Mouse (Mus musculus): ENCODE results near the gene H2-M10.2. TPM values are rescaled to one million over a fixed set of nuclear protein-coding genes. Genes with fewer than 3 reads are reported as not detected.
A peak's percentile ranks its signal among the peaks of the same experiment; 100 is the strongest.
"Not testable (repeated sequence)": the region's sequence is repeated elsewhere in the genome, so short reads cannot be mapped to it uniquely, and the experiment has no call there.

The H2-M10.2 gene
- not detected for total RNA-seq (2021)

DNA sequence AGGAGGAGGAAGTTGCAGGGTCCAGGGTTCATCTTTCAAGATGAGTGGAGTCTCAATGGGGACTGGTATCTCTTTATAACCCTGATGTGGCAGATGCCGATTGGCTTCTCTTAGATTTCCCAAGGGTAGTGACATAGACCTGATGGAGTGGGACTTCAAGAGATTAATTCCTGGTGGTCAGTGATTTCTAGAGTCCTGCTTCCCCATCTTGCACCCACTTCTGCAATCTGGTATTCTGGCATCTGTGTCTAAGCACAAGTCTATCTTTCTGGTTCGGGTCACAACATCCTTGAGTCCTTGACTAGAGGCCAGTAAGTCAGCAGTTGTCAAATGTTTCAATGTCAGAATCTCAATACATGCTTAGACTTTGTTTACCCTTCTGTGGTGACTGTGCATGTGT is at the start of gene H2-M10.2:
Gene H2-M10.2, minus strand, starts transcription at position 101 of the 400 bp plus-strand sequence.
- intact Hi-C loops (cut with DNase I) = no loop called here
- no peak for DNase-seq

DNA sequence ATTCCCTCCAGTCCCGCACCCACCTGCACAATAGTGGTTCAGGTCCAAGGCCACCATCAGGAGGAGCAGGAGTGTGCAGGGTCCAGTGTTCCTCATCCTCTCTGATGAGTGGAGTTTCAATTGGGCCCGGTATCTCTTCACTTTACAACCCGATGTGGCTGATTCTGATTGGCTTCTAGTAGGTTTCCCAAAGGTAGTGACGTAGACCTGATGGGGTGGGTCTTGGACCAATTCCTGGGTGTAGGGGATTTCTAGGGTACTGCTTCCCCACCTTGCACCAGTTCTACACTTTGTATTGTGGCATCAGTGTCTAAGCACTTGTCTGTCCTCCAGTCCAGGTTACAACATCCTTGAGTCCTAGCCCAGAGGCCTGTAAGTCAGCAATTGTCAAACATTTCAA is 39.8 kb upstream of the H2-M10.2 start, which contains the start of gene H2-M10.1:
Gene H2-M10.1, minus strand, starts transcription at position 101 of the 400 bp plus-strand sequence.
- intact Hi-C loops (cut with DNase I) = no loop called here
- no peak for DNase-seq

DNA sequence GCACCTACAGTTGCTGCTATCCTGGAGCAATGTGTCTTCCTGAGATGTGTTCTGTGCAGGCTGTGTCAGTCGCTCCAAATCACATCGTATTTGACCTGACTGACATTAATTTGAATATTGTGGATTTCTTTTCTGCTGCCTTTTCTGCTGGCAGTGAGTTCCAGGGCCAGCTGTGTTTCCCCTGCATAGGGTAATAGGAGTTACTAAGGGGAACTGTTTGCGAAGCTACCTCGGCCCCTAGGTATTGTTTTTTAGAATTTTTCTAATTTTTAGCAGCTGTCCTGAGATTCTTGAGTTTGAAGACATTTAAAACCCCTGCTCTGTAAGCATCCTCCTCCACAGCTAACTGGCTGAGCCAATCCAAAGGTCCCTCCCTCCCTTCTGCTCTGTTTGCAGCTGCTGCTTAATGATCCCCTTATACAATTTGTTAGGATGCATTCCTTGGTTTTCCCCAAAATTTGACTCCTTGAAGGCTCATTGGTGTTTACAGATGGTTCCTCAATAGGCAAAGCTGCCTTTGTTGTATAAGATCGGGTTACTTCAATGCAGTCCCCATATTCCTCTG is 29.5 kb upstream of the H2-M10.2 start:
- intact Hi-C loops (cut with DNase I) = no loop called here
- DNase-seq = no peak

DNA sequence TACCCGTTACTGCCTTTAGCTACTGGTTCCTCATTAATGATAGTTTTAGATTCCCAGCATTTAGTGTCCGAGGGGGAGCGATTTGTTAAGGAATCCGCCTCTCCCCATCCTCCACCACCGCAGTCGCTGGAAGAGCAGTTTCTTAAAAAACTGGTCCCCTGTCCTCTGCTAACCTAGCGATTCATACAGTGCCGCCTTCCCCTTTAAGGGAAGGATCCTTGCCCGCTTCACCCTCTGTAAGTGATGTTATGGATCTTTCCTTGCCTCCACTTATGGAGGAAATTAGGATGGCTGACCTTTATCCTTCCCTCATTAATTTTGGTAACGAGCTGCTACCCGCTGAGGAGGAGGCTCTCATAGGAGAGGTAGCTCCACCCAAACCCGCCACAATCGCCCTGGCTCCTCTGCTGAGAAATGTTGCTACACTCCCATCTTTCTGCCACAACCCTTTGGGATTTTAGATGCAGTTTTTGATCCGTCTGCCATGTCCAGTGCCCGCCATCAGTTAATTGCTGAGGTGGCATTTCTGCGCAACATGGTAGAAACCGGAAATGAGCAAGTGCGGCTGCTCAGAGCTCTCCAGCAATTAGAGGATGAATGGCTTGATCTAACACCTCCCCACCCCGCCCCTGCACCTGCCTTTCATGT is 28.9 kb upstream of the H2-M10.2 start:
- peak; percentile 71 for DNase-seq
- intact Hi-C loops (cut with DNase I) = no loop called here

DNA sequence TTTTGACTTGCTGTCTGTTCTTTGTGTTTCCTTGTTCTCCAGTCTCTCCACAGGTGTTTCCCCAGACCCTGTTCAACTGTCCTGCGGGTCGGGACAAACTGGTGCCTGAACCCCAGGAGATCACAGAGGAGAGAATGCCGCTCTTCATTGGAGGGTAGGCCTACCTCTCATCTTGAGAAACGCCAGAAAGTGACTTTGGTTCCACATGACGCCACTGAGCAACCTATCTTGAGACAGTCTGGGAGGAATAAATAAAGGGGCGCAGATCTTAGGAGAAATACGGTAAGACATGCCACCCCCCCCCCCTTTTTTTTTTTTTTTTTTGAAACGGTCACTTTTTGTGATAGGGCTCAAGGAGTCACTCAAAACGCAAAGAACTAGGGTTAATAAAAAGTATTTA is 28.2 kb upstream of the H2-M10.2 start:
- no peak for DNase-seq
- intact Hi-C loops (cut with DNase I) = no loop called here

DNA sequence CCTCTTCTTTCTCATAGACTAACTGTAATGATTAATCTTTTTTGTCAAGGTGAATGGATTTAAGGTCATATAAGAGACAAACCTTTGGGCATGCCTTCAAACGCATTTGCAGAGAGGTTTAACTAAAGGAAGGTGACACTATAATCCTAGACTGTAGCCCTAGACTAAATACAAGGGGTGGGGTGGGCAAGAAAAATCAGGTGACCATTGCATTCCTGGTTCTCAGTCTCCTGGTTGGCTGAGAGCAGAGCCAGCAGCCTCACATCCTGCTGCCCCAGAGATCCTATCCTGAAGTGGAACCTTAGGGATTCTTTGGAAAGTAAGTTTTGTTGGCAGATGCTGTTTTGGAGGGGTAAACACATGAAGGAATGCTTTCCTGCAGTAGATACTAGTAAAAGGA is 23.0 kb upstream of the H2-M10.2 start:
- DNase-seq = no peak
- intact Hi-C loops (cut with DNase I) = no loop called here

DNA sequence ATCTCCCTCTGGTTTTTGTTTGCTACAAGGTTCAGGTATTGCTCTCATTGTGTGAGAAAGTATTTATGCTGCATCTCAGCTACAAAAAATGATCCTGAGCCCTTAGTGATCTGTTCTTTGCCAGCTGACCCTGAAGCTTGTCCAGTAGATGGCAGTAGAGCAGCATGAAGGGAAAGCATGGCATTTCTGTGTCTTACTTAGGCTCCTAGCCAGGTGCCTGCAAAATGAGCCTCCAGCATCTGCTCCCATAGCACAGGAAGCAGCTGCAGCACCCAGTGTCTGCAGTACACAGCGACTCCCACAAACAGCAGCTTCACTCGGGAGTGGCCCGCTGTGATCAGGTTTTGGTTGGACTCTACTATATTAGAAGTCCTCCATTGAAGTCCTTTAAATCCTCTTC is 22.6 kb upstream of the H2-M10.2 start:
- intact Hi-C loops (cut with DNase I) = not testable (repeated sequence)
- DNase-seq = peak; percentile 80

DNA sequence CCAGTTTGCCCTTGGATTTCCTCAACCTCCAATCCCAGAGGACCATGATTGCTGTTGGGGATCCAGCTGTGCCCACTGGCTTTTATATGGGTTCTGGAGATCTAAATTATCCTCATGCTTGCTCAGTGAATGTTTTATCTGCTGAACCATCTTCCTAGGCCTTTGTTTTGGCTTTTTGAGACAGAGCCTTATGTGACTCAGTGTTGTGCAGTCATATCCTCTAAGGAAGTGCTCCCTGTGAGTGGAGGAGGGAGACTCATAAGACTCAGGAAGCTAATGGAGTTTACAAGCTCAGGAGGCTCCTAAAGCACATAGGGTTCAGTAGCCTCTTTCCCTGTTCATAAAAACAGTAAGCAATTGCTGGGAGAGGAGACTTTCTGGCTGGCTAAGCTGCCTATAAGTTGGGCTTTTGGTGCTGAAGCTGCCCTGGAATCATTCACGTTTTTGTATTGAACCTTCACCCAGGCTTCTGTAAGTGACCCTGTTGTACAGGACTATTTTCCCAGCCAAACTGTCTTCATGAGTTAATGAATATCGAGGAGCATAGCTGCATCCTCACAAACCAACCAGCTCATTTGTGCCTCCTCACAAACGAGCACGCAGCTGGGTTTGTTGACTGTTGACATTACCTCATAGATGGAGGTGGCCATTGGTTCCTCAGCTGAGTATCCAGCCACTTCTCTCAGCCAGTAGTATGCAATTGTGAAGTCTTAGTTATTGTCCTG is 4.6 kb downstream of the H2-M10.2 start:
- no peak for DNase-seq
- intact Hi-C loops (cut with DNase I) = no loop called here

DNA sequence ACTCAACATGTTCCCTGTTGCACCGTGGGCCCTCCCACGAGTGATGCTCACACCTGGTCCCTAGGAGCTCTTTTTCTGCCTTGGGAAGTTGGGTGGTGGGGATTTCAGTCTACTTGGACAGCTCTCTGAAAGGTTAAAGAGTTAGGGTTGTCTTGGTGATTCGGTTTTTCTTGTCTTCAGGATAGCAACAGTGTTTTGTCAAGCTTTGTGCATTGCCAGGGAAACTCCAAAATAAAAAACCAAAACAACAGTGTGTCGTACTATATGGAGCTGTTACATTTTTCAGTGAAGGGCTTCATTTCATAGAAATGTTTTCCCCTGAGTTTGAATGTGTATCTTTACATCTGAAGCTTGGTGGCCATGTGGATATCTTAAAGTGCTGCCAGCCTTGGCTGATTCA is 11.5 kb downstream of the H2-M10.2 start:
- intact Hi-C loops (cut with DNase I) = no loop called here
- DNase-seq = no peak

DNA sequence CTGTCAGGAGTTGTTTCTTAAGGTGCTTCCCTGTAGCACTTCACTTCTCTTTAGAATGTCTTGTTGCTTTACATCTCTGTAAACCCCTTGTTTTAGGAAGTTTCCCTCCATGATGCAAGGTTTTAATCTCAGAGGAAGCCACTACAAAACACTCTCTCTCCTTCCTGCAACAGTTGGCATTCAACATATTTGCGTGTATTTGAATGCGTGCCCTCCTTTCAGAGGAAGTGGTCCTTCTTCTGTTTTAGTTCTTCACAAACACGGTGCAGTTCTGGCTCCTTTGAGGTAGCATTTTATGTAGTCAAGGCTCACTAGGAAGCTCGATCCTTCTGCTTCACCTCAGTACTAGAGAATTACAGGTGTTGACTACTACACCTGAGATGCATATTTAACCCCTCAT is 12.5 kb downstream of the H2-M10.2 start:
- no peak for DNase-seq
- intact Hi-C loops (cut with DNase I) = no loop called here

DNA sequence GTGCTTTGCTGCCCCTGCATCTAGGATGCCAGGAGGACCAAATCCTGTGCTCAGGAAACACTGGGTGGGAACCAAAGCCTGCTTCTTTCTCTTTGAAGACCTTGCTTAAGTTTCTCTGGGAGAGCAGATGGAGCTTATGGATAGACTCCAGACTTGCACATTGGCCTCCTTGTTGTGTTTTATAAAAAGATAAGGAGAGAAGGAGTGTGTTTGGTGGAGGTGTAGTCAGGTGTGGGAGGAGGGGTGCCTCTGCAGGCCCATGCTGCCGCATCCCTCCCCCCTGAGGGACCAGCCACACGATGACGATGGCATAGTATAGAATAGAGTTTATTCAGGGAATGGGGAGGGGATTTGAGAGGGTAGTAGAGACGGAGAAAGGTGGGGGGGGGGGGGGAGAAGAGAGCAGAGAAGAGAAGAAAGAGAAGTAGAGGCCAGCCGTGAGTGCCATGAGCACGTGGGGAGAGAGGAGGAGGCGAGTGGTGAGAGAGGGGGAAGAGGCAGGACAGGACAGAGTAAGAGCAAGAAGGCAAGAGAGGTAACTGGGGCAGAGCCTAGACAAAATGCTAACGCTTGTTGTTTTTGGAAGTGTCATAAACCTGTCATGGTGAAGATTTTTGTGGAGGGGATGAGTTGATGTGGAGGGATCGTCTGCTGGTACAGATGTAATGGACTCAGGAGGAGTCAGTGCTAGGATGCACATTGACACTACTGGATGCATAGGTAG is 13.5 kb downstream of the H2-M10.2 start:
- DNase-seq = no peak
- intact Hi-C loops (cut with DNase I) = no loop called here

DNA sequence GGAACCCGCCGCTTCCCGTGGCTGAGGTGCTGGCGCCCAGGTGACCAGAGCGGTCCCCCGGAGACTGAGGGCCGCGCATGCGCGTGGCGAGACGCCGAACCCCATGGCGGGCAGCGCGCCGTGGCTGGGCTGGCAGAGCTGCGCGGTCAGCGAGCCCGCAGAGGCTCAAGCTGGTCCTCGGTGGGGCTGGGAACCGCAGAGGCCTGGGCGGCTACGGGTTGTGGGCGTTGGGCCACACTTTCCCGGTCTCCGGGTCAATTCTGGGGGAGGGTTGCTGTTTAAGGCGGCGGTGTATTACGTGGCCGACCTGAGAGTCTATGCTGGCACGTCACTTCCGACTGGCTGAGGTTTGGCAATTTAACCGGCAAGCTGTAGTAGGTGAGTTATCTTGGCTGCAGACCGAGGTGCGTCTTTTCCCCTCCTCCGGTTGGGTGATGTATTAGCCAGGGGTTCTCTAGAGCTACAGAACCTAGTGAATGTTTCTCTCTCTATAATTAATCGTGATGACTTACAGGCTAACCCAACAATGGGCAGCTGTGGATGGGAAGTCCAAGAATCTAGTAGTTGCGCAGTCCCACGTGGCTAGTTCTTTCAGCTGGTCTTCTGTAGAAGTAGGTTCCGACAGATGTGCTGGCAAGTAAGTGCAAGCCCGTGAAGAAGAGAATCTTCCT is 14.6 kb downstream of the H2-M10.2 start, which contains the start of gene Trim39:
Gene Trim39, minus strand, starts transcription at position 662 of the 671 bp plus-strand sequence.
- DNase-seq = no peak
- intact Hi-C loops (cut with DNase I) = no loop called here

DNA sequence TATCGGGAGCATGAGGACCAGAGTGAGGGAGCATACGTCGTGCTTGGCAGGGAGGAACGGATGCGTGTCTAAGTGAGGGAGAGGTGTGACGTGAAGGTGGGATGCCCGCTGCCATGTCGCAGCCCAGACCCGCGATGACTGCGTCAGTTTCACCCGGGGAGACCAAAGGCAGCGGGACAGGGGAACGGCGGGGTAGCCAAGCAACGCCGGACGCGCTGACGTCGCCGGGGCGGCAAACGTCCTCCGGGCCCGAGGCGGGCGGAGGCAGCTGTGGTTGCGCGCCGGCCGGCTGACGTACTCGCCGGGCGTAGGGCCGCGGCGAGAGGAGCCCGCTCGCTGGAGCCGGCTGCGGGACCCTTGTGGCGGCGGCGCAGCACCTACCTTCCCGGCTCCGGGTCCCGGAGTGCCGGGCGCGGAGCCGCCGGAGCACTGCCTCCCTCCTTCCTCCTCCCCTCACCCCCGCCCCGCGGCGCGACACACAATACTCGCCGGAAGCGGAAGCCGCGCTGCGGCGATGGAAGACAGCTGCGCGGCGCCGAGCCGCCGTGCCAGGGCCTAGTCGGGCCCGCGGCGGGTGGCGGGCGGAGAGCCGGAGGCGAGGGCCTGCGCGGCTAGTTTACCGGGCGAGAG is 15.2 kb downstream of the H2-M10.2 start:
- peak; percentile 90 for DNase-seq
- intact Hi-C loops (cut with DNase I) = no loop called here

DNA sequence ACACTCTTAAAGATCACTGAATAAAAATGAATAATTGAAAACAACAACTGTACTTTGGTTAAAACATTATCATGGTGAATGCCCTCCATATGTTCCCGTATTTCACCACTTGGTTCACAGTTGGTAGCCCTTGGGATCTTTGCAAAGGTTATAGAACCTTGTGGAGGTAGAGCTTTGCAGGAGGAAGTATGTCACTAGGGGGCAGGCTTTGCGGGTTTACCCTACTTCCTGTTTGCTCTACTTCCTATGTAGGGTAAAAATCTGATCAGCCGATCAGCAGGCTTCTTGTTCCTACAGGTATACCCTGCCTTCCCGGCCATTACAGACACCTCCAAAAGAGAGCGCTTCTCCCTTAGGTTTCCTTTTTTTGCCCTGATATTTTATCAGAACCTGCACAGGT is 20.5 kb downstream of the H2-M10.2 start:
- no peak for DNase-seq
- intact Hi-C loops (cut with DNase I) = no loop called here

DNA sequence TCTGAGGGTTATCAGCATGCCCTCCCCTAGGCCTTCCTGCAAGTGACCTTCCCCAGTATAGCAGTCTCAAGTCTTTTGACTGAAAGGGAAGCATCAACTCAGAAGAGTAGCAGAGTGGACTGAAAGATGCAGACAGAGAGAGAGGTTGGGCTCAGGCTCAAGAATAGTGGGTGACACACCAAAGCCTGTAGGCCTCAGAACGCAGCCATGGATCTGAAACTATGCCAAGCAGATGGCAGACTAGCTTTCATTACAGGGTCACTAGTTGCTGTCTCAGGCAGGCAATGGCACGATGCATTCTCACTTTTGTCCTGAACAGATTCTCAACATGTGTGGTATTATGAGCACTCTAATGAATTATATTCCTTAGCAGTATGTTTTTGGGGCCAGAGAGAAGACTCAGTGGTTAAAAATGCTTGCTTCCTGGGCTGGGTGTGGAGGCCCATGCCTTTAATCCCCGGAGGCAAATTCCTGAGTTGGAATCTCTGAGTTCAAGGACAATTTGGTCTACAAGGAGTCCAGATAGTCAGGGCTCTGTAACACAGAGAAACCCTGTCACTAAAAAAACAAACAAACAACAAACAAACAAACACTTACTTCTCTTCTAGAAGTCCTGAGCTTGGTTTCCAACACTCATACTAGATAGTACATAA is 21.9 kb downstream of the H2-M10.2 start:
- intact Hi-C loops (cut with DNase I) = no loop called here

DNA sequence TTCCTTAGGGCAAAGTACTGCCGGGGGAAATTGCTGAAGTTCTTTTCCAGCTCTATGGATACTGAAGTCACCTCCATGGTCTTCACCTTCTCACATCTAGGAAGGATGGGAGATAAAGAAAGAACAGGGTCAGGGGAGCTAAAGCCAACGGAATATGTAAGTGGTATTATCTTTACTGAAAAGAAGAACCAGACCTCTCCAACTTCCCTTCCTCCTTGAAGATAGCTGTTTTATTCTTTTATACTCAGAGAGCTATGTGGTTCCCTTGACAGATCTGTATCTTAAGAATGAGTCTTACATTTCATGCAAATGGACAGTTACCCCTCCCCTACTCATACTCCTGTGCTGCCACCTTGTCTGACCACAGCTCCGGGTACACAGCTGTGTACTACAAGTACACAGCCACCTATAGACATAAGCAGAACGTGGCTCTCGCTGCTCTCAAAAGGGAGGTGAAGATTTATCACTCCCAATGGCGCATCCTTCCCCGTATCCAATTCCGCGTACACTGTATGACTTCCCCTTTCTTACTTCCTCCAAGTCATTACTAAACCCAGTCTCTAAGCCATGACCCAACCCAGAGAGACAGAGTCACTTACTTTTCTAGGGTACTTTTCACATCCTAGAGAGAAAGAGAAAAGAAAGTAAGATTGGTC is 24.7 kb downstream of the H2-M10.2 start:
- DNase-seq = no peak
- intact Hi-C loops (cut with DNase I) = no loop called here

More for the DNA sequence above, 21.9 kb downstream of the H2-M10.2 start:
- no peak for DNase-seq

DNA sequence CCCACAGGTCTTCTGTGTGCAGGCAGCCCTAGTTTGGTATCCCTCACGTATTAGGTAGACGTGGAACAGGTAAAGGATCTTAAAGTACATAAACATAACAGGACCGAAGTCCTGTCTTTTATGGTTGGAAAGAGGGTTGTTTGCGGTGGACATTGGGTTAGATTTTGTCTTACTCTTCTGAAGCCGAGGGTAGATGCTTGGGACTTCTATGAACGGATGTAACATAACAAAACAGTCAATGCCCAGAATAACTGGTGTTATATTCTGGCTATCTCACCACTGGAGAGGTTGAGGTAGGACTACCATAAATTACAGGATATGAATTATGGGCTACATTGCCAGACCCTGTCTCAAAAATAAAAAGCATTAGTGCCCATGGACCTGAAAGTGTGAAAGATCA is 28.3 kb downstream of the H2-M10.2 start, which contains the start of gene Rpp21:
Gene Rpp21, minus strand, starts transcription at position 101 of the 400 bp plus-strand sequence.
- intact Hi-C loops (cut with DNase I) = no loop called here
- DNase-seq = no peak

DNA sequence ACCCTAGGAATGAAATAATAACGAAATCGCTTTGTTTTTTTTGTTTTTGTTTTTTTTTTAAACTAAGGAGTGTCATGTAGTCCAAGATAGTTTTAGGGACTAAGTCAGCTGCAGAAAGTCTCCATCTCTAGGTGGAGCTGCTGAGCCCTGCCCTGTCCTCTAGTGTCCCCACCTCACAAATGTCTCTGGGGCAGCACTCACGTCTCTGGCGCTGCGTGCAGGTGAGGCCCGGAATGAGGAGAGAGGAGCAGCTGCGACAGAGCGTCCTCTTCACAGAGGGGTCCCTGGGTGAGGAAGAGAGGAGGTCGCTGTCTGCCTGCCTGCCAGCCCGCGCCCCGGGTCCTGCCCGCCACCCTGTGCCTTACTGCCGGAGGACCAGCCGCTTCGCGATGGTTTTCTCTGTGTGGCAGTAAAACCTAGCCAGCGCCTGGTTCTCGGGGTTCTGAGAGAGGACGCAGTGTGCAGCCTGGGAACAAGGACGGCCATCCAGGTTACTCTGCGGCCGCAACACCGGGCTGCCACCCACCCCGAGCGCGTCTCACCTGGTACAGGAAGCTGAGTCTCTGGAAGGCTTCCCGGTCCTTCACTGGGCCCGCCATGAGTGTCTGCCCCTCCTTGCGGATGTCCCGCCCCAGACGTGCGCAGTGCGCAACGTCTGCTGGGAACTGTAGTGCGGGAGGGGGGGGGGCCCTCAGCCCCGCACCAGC is 28.9 kb downstream of the H2-M10.2 start:
- DNase-seq = peak; percentile 81
- intact Hi-C loops (cut with DNase I) = no loop called here
